Mouse (Mus musculus) macrophage (primary cell): ENCODE results near the gene Slc7a9. TPM values are rescaled to one million over a fixed set of nuclear protein-coding genes. Genes with fewer than 3 reads are reported as not detected.

Source experiments
- H3K27ac ChIP-seq: fragments of 350-480 bp; formaldehyde crosslinking; 2 replicates; pipeline ENCODE4 v1.9.0; 2021
- H3K36me3 ChIP-seq: fragments of 350-480 bp; formaldehyde crosslinking; 2 replicates; pipeline ENCODE4 v1.9.0; 2021; ENCODE audit errors: inconsistent target
- H3K4me3 ChIP-seq: fragments of 350-480 bp; formaldehyde crosslinking; 2 replicates; pipeline ENCODE4 v1.9.0; 2021; ENCODE audit errors: inconsistent target
- H3K79me2 ChIP-seq: fragments of 350-480 bp; formaldehyde crosslinking; 2 replicates; pipeline ENCODE4 v1.9.0; 2021; ENCODE audit errors: inconsistent target
- WGBS: methylation state at CpG from one replicate; pipeline ENCODE4 v1.1.7; 2026; ENCODE audit warnings: inconsistent platforms; ENCODE audit not compliant: missing documents; 5-methylcytosine and 5-hydroxymethylcytosine counted together
- polyA plus RNA-seq: library from polyadenylated mRNA; stranded (reverse); fragments of 250-400 nt; gene quantifications from 3 replicates; pipeline ENCODE4 v1.2.4, GENCODE M21; 2018; ENCODE audit warnings: inconsistent platforms
- total RNA-seq, 78 experiments: library from RNA; depleted of rRNA; stranded (reverse); fragments of 250-400 nt; gene quantifications; 1 replicate in 9 of 78; 2 replicates in 24 of 78; 3 replicates in 43 of 78; 4 replicates in 2 of 78; pipeline ENCODE4 v1.2.4; 2018; ENCODE audit warnings: inconsistent platforms in 56 of 78

Slc7a9 gene
- not detected for total RNA-seq (2018; cell fraction: chromatin; rRNA removed)
- not detected for total RNA-seq (2018; cell fraction: cytosol; rRNA removed)
- total RNA-seq (2018; cell fraction: nucleus; rRNA removed), result not detected
- polyA plus RNA-seq, result not detected in 3 replicates

DNA sequence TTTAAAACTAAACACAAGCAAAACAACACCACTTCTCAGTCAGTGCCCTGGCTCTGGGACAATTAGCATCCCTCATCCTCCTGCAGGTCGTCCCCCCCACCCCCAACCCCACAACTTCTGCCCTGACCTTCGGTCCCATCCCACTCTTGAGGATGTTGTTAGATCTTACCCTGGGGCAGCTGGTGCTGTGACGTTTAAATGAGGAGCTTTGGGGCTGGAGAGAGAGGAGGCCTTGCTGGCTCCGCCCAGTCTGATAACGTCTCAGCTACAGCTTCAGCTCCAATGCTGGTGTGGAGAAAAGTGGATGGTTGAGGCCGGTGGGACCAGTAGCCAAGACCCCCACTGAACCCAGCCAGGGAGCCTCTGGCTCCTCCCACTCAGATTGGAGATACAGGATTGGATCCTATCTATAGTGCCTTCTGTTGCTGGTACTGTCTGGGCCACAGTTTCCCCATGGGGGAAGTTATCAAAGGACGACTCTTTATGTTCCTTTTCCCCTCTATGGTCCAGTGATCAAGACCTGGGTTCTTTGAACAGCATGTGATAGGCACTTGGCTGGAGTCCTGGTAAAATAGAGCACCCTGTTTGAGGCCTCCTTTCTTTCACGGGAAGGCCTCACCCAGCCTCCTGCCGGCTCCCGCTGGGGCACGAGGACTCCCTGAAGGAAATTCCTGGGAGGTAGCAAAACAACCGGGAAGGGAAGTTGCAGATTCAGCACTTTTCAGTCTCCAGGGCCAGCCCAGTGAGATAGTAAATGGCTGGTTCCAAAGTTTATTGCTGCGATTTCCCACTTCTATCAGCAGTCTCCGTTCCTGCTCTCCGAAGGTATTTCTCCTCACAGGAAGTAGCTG, at the start of gene Slc7a9:
TSS of gene Slc7a9 (plus strand) at position 801 of the 851 bp plus-strand sequence.
- Histone ChIP-seq H3K4me3 (no peak within 1 kb of the TSS), H3K36me3 (no peaks in the 10 kb centered on the region), H3K27ac (no peak within 1 kb of the TSS), H3K79me2 (no peaks in the 10 kb centered on the region)
- WGBS, result 39% methylated on average over 15 of the region's 15 CpGs

DNA sequence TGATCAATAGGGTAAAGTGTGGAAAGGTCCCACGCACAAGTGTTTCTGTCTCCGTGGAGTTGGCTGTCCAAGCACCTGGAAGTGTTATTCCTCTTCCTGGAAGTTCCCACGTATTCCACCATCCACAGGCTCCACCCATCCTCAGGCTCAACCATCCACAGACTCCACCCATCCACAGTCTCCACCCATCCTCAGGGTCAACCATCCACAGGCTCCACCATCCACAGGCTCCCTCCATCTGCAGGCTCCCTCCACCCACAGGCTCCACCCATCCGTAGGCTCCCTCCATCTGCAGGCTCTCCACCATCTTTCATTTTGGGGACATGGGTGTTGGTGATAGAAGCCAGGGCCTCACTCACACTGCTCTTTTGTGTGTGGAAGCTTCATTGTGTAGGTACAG, 47.4 kb upstream of the Slc7a9 start:
- H3K79me2 ChIP-seq, result no peaks in the 10 kb centered on the region
- no peaks in the 10 kb centered on the region for H3K36me3 ChIP-seq
- H3K4me3 ChIP-seq, result no peak overlapping the region
- H3K27ac ChIP-seq, result no peak overlapping the region
- 100% methylated on average over 4 of the region's 4 CpGs for WGBS

DNA sequence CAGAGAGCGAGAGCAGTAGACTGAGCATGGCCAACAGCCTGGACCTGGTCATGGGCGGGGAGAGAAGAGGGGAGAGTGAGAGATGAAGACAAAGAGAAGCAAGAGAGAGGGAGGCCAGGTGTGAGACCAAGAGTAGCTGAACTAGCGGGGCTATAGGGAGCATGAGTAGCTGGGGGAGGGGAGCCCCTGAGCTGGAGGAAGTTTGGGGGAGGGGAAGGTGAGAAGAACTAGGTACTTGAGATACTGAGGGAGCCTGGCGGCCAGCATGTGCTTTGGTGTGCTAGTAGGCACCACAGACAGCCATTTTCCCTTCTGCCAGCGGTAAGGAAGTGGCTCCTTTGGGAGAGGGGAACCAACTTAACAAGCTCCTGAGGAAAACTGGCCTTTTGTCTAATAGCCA, 33.4 kb upstream of the Slc7a9 start:
- Histone ChIP-seq H3K36me3 (no peaks in the 10 kb centered on the region), H3K4me3 (no peak overlapping the region), H3K27ac (no peak overlapping the region), H3K79me2 (no peaks in the 10 kb centered on the region)
- 93% methylated on average over 4 of the region's 5 CpGs for WGBS

DNA sequence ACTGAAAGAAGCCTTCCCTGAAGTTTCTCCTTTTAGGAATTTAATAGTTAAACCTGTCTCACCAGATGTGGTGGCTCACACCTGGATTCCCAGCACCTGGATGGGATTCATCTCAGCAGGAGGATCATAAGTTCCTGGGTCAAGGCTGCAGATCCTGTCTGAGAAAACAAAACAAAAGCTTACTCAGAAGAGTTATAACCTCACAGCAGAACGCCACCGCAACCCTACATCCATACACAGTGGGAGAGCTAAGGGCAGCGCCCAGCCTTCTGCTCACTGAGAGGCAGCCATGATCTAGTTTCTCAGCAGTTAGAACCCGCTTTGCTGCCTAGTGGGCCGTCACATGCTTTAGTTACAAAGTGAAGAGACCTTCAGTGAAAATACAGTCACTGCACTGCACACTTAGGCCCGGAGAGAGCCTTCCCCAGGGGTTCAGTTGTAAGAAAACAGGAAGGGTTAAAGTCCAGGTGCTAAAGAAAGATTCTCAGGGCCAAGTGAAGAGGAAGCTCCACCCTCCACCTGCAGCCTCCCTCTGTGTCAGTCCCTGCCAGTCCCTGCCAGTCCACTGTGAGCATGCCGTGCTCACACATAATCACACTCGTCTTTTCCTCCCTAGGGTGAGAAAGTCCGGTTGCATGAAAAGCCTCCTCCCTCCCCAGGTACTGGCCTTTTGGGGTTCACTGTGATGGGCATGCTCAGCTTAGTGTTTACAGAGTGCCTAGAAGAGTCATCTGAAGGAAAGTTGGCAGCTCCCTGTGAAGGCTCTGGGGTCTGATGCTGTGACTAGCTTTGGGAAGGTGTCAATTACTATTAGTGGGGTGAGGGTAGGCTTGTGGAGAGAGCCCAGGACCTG, 32.6 kb upstream of the Slc7a9 start:
- Histone ChIP-seq H3K4me3 (no peak overlapping the region), H3K36me3 (no peaks in the 10 kb centered on the region), H3K27ac (no peak overlapping the region), H3K79me2 (no peaks in the 10 kb centered on the region)
- 94% methylated on average over 9 of the region's 9 CpGs for WGBS

DNA sequence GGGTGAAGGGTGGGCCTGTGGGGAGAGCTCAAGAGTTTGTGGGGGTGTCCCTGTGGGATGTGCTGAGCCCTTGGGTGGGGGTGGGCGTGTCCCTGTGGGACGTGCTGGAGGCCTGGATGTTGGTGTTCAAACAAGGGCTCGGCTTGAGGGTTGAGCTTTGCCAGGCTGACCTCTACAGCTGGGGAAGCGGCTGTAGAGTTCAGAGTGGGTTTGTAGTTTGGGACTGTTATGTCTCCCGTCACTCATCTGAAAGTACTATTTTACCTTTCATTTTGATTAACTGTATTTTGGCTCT, 32.0 kb upstream of the Slc7a9 start:
- WGBS, result 87% methylated on average over 5 of the region's 5 CpGs
- H3K27ac ChIP-seq, result no peak overlapping the region
- H3K79me2 ChIP-seq, result no peaks in the 10 kb centered on the region
- H3K36me3 ChIP-seq, result no peaks in the 10 kb centered on the region
- no peak overlapping the region for H3K4me3 ChIP-seq

DNA sequence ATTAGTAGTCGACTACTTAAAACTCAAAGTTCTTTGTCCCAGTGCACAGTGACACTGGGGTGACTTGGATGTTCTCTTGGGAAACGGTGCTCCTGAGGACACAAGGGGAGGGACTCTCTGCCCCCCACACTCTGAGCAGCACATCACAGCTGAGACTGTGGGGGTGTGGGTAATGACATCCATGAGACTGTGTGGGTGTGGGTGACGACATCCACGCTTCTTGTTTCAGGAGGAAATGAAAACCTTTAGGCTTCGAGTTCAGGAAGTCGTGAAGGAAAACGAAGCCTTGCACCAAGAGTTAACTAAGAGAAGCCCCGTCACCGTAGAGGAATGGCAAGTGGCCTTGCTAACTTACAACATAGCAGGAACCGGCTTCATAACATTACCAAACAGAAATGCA, 25.5 kb upstream of the Slc7a9 start:
- H3K27ac ChIP-seq, result no peak overlapping the region
- 75% methylated on average over 6 of the region's 10 CpGs for WGBS
- no peaks in the 10 kb centered on the region for H3K36me3 ChIP-seq
- no peak overlapping the region for H3K4me3 ChIP-seq
- no peaks in the 10 kb centered on the region for H3K79me2 ChIP-seq

DNA sequence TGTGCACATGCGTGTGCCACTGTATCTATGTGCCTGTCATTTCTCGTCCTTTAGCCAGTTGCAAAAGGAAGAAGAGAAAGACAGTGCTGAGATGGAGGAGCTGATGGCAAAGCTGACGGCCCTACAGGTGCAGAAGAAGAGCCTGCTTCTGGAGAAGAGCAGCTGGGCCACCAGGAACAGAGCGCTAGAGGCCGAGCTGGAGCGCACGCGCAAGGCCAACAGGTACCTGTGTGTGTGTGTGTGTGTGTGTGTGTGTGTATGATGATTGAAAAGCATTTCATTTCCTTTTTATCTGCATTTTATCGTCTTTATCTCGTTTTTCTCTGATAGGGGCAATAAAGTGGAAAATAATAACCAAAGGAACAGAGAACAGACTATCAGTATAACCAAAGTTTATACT, 20.4 kb upstream of the Slc7a9 start:
- 100% methylated on average over 10 of the region's 10 CpGs for WGBS
- Histone ChIP-seq H3K27ac (no peak overlapping the region), H3K36me3 (peaks cover 10% of the 10 kb centered on the region; the same call in 1 of the 2 replicates), H3K4me3 (no peak overlapping the region), H3K79me2 (no peaks in the 10 kb centered on the region)

DNA sequence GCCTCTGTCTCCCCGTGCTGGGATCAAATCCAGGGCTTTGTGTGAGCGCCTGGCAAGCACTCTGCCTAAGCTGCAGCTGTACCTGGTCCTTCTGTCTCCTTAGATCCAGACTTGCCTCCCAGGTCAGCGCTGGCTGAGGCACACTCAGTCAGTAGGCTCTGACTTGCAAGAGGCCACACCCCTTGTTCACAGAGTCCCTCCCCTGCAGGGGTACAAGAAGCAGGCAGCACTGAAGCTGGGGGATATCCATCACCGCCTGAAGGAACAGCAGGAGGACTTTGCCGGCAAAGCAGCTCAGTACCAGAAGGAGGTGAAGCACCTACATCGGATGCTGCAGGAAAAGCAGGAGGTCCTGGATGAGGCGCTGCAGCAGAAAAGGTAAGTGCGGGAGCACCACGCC, 13.3 kb upstream of the Slc7a9 start:
- Histone ChIP-seq H3K79me2 (no peaks in the 10 kb centered on the region), H3K4me3 (no peak overlapping the region), H3K36me3 (peaks cover 10% of the 10 kb centered on the region; the same call in 1 of the 2 replicates), H3K27ac (no peak overlapping the region)
- WGBS, result 94% methylated on average over 9 of the region's 9 CpGs

DNA sequence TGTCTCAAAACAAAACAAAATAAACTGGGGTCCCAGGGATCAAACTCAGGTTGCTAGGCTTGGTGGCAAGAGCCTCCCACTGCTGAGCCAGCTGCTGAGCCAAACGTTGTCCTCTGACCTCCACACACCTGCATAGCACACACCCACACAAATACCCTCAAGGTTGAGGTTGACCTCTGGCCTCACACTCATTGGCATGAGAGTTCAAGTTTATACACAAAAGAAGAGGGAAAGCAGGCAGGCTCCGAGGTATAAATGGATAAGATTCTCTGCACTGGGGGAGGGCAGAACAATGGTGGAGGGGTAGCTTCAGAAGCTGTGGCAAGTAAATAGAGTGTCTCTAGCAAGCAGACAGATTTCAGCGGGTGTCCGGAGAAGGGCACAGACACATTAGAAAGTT, 1.1 kb upstream of the Slc7a9 start:
- WGBS, result 63% methylated on average over 4 of the region's 4 CpGs
- Histone ChIP-seq H3K36me3 (no peaks in the 10 kb centered on the region), H3K79me2 (no peaks in the 10 kb centered on the region), H3K27ac (no peak overlapping the region), H3K4me3 (no peak overlapping the region)

DNA sequence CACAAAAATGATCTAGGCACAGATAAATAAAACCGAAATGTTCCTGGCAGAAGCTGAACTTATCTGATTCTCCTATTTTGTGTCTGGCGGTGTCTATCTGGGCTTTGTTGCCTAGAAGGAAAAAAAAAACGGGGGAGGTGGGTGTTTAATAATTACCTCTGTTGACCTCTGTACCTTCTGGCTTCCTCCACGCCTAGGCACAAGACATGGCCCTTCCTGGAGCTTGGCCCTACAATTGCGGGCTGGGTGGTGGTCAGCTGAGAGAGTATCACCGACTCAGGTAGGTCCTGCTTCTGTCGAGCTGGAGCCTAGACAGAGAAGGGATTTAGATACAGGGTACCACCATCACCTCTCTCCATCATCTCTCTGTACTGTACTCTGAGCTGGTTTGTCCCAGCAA, 271 bp downstream of the Slc7a9 start:
- no peaks in the 10 kb centered on the region for H3K79me2 ChIP-seq
- H3K36me3 ChIP-seq, result no peaks in the 10 kb centered on the region
- WGBS, result 82% methylated on average over 7 of the region's 7 CpGs
- no peak overlapping the region for H3K4me3 ChIP-seq
- no peak overlapping the region for H3K27ac ChIP-seq

DNA sequence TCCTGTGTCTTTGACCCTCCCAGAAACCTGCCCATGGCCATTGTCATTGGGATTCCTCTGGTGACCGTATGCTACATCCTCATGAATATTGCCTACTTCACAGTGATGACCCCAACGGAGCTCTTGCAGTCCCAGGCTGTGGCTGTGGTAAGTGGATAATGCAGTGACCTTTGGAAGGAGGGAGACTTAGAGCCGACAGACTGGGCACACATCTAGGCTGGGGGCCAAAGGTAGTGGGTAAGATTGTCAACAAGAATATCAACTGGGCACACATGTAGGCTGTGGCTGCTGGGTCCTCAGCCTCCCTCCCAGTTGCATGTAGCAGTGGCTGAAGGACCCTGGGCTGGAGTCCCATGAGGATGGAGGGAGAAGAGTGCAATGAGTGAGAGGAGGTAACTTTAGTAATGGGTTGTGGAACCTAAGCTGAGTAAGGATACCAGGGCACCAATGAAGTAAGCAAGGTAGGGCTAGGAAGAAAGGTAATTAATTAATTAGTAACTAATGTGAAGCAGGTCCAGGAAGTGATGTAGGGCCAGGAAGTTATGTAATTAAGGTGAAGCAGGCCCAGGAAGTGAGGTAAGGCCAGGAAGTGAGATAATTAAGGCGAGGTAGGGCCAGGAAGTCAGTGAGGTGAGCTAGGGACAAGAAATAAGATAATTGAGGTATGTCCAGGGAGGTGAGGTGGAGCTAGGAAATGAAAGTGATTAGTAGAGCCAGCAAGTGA, 7.7 kb downstream of the Slc7a9 start:
- Histone ChIP-seq H3K27ac (no peak overlapping the region), H3K36me3 (no peaks in the 10 kb centered on the region), H3K79me2 (no peaks in the 10 kb centered on the region), H3K4me3 (no peak overlapping the region)
- 88% methylated on average over 4 of the region's 4 CpGs for WGBS

DNA sequence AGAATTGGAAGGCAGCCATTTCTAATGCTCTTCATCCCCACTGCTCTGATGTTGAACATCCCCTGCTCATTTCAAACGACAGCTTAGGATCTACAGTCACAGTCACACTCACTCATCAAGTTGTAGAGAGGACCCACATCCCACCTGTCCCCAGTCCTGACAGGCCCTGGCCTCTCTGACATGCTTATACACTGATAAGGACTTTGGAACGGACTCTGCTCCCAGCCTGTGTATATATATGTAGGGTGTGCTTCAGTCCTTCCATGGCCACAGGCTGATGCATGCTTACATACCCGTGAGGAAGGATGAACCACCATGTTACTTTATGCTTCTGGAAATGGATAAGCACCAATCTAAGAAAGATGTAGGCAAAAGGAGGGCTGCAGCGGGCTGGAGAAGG, 12.4 kb downstream of the Slc7a9 start:
- no peak overlapping the region for H3K4me3 ChIP-seq
- H3K79me2 ChIP-seq, result no peaks in the 10 kb centered on the region
- 89% methylated on average over 4 of the region's 4 CpGs for WGBS
- H3K36me3 ChIP-seq, result no peaks in the 10 kb centered on the region
- H3K27ac ChIP-seq, result no peak overlapping the region

DNA sequence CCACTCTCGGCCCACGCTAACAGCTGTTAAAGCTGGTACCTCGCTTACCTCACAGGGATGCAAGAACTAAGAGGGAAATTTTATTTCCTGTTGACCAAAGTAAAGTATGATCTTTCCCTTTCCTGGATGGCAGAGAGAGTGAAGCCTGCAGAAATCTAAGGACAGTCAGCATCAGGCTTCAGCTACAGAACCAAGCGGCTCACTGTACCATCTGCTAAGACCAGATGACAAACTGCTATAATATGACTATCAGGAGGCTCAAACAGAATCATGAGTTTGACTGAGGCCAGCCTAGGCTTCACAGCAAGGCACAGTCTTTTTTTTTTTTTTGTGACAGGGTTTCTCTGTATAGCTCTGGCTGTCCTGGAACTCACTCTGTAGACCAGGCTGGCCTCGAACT, 16.4 kb downstream of the Slc7a9 start:
- no peaks in the 10 kb centered on the region for H3K36me3 ChIP-seq
- H3K4me3 ChIP-seq, result no peak overlapping the region
- 91% methylated on average over 5 of the region's 5 CpGs for WGBS
- H3K27ac ChIP-seq, result no peak overlapping the region
- no peaks in the 10 kb centered on the region for H3K79me2 ChIP-seq

DNA sequence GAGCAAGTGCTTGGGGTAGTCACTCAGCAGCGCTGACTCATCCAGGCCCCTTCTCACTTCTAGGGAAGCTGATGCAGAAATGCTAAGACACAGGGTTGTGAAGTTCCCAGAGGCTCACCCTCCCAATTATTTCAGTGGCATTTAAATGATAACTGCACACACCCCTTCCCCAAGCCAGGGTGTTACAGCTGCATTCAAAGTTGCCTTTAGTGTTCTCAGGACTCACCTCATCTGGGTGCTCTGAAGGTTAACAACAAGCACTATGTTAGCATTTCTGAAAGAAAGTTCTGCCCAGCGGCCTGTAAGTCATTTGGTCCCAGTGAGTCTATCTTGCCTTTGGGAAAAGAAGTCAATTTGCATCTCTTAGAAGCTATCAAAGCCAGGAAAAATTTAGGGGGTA, 19.3 kb downstream of the Slc7a9 start:
- WGBS, result 88% methylated on average over 2 of the region's 2 CpGs
- no peak overlapping the region for H3K27ac ChIP-seq
- no peaks in the 10 kb centered on the region for H3K79me2 ChIP-seq
- H3K36me3 ChIP-seq, result no peaks in the 10 kb centered on the region
- no peak overlapping the region for H3K4me3 ChIP-seq
